Mouse (Mus musculus): ENCODE results near the gene Spag16. TPM values are rescaled to one million over a fixed set of nuclear protein-coding genes. Genes with fewer than 3 reads are reported as not detected.
A peak's percentile ranks its signal among the peaks of the same experiment; 100 is the strongest.
"Not testable (repeated sequence)": the region's sequence is repeated elsewhere in the genome, so short reads cannot be mapped to it uniquely, and the experiment has no call there.

Gene Spag16
- polyA plus RNA-seq, 1 experiment = 117 TPM

- no peak overlapping the region for H3K27ac ChIP-seq (ENCODE audit: control insufficient read depth, insufficient read depth, low read depth, low read length)
- TF ChIP-seq POLR2A (IDR thresholded peaks at IDR 0.05; ENCODE audit: control insufficient read depth, low read depth, low read length) (no peak), CTCF (IDR thresholded peaks at IDR 0.05; ENCODE audit: control insufficient read depth, insufficient read depth, insufficient replicate concordance, low read depth, low read length) (no peak)
- no peaks in the 10 kb centered on the region for H3K4me1 ChIP-seq (ENCODE audit: control insufficient read depth, insufficient read depth, low read length)
- no peak overlapping the region for H3K4me3 ChIP-seq (ENCODE audit: control insufficient read depth, low read depth, low read length)
- no peaks in the 10 kb centered on the region for H3K36me3 ChIP-seq (ENCODE audit: control insufficient read depth, insufficient read depth, low read length)
- no peaks in the 10 kb centered on the region for H3K27me3 ChIP-seq (ENCODE audit: control insufficient read depth, insufficient read depth, low read length)
These were observed 16.6 kb upstream of the Spag16 start for GRCm38 (mm10) chr1:69810161-69810560.

GRCm38 (mm10) chr1:69825635-69826034 lies 1.1 kb upstream of the Spag16 start:
- H3K27ac ChIP-seq (ENCODE audit: control insufficient read depth, insufficient read depth, low read depth, low read length); H3K4me1 ChIP-seq (ENCODE audit: control insufficient read depth, insufficient read depth, low read length); H3K27me3 ChIP-seq (ENCODE audit: control insufficient read depth, insufficient read depth, low read length); H3K36me3 ChIP-seq (ENCODE audit: control insufficient read depth, insufficient read depth, low read length); H3K4me3 ChIP-seq (ENCODE audit: control insufficient read depth, low read depth, low read length): not testable (repeated sequence)

GRCm38 (mm10) chr1:69828872-69829479 lies 2.2 kb downstream of the Spag16 start:
- Histone ChIP-seq H3K36me3 (ENCODE audit: control insufficient read depth, insufficient read depth, low read length) (no peaks in the 10 kb centered on the region), H3K27ac (ENCODE audit: control insufficient read depth, insufficient read depth, low read depth, low read length) (no peak overlapping the region), H3K4me3 (ENCODE audit: control insufficient read depth, low read depth, low read length) (peak overlapping the region; percentile 49; the same call in 1 of the 2 replicates), H3K27me3 (ENCODE audit: control insufficient read depth, insufficient read depth, low read length) (no peaks in the 10 kb centered on the region), H3K4me1 (ENCODE audit: control insufficient read depth, insufficient read depth, low read length) (no peaks in the 10 kb centered on the region)
- no peak for TF ChIP-seq CTCF (IDR thresholded peaks at IDR 0.05; ENCODE audit: control insufficient read depth, insufficient read depth, insufficient replicate concordance, low read depth, low read length)
- no peak for TF ChIP-seq POLR2A (IDR thresholded peaks at IDR 0.05; ENCODE audit: control insufficient read depth, low read depth, low read length)

GRCm38 (mm10) chr1:69830586-69830985 lies 3.8 kb downstream of the Spag16 start:
- Histone ChIP-seq H3K4me3 (ENCODE audit: control insufficient read depth, low read depth, low read length) (no peak overlapping the region), H3K36me3 (ENCODE audit: control insufficient read depth, insufficient read depth, low read length) (no peaks in the 10 kb centered on the region), H3K27me3 (ENCODE audit: control insufficient read depth, insufficient read depth, low read length) (no peaks in the 10 kb centered on the region), H3K4me1 (ENCODE audit: control insufficient read depth, insufficient read depth, low read length) (no peaks in the 10 kb centered on the region), H3K27ac (ENCODE audit: control insufficient read depth, insufficient read depth, low read depth, low read length) (no peak overlapping the region)
- no peak for TF ChIP-seq CTCF (IDR thresholded peaks at IDR 0.05; ENCODE audit: control insufficient read depth, insufficient read depth, insufficient replicate concordance, low read depth, low read length)
- TF ChIP-seq POLR2A (IDR thresholded peaks at IDR 0.05; ENCODE audit: control insufficient read depth, low read depth, low read length) = no peak

- Histone ChIP-seq H3K4me3 (ENCODE audit: control insufficient read depth, low read depth, low read length) (no peak overlapping the region), H3K27ac (ENCODE audit: control insufficient read depth, insufficient read depth, low read depth, low read length) (no peak overlapping the region), H3K27me3 (ENCODE audit: control insufficient read depth, insufficient read depth, low read length) (no peaks in the 10 kb centered on the region), H3K36me3 (ENCODE audit: control insufficient read depth, insufficient read depth, low read length) (no peaks in the 10 kb centered on the region), H3K4me1 (ENCODE audit: control insufficient read depth, insufficient read depth, low read length) (no peaks in the 10 kb centered on the region)
- no peak for TF ChIP-seq CTCF (IDR thresholded peaks at IDR 0.05; ENCODE audit: control insufficient read depth, insufficient read depth, insufficient replicate concordance, low read depth, low read length)
- TF ChIP-seq POLR2A (IDR thresholded peaks at IDR 0.05; ENCODE audit: control insufficient read depth, low read depth, low read length) = no peak
These were observed 4.2 kb downstream of the Spag16 start for GRCm38 (mm10) chr1:69831002-69831401.

GRCm38 (mm10) chr1:69833476-69833875 lies 6.7 kb downstream of the Spag16 start:
- H3K36me3 ChIP-seq (ENCODE audit: control insufficient read depth, insufficient read depth, low read length); H3K4me3 ChIP-seq (ENCODE audit: control insufficient read depth, low read depth, low read length); H3K27ac ChIP-seq (ENCODE audit: control insufficient read depth, insufficient read depth, low read depth, low read length); H3K4me1 ChIP-seq (ENCODE audit: control insufficient read depth, insufficient read depth, low read length); H3K27me3 ChIP-seq (ENCODE audit: control insufficient read depth, insufficient read depth, low read length): not testable (repeated sequence)

- Histone ChIP-seq H3K27me3 (ENCODE audit: control insufficient read depth, insufficient read depth, low read length) (no peaks in the 10 kb centered on the region), H3K27ac (ENCODE audit: control insufficient read depth, insufficient read depth, low read depth, low read length) (no peak overlapping the region), H3K4me1 (ENCODE audit: control insufficient read depth, insufficient read depth, low read length) (no peaks in the 10 kb centered on the region), H3K36me3 (ENCODE audit: control insufficient read depth, insufficient read depth, low read length) (no peaks in the 10 kb centered on the region), H3K4me3 (ENCODE audit: control insufficient read depth, low read depth, low read length) (no peak overlapping the region)
- TF ChIP-seq POLR2A (IDR thresholded peaks at IDR 0.05; ENCODE audit: control insufficient read depth, low read depth, low read length) (no peak), CTCF (IDR thresholded peaks at IDR 0.05; ENCODE audit: control insufficient read depth, insufficient read depth, insufficient replicate concordance, low read depth, low read length) (no peak)
These were observed 26.7 kb downstream of the Spag16 start for GRCm38 (mm10) chr1:69853436-69853835.

GRCm38 (mm10) chr1:69867776-69868175 lies 41.0 kb downstream of the Spag16 start:
- TF ChIP-seq CTCF (IDR thresholded peaks at IDR 0.05; ENCODE audit: control insufficient read depth, insufficient read depth, insufficient replicate concordance, low read depth, low read length) (no peak), POLR2A (IDR thresholded peaks at IDR 0.05; ENCODE audit: control insufficient read depth, low read depth, low read length) (no peak)
- H3K27me3 ChIP-seq (ENCODE audit: control insufficient read depth, insufficient read depth, low read length) = no peaks in the 10 kb centered on the region
- H3K36me3 ChIP-seq (ENCODE audit: control insufficient read depth, insufficient read depth, low read length) = no peaks in the 10 kb centered on the region
- no peak overlapping the region for H3K4me3 ChIP-seq (ENCODE audit: control insufficient read depth, low read depth, low read length)
- no peak overlapping the region for H3K27ac ChIP-seq (ENCODE audit: control insufficient read depth, insufficient read depth, low read depth, low read length)
- no peaks in the 10 kb centered on the region for H3K4me1 ChIP-seq (ENCODE audit: control insufficient read depth, insufficient read depth, low read length)
